Comparison of ENCODE assay signal across 8 mouse cellular contexts in genomic region chr8:86389690-86390671, GRCm38 (mm10).
DNase-seq lines count a peak whose midpoint lies in the region; ATAC-seq and TF ChIP-seq lines count a peak whose summit lies in the region.

No protein-coding gene starts in this region.

- H3K4me3 ChIP-seq in lung, embryonic 14.5 days (ENCODE audit: low read depth, low read length) = no peak overlapping the region
- no peak overlapping the region for H3K4me3 ChIP-seq in lung, adult 2 months (replicated peaks; ENCODE audit: extremely low read depth, low read depth, low read length)
- H3K4me3 ChIP-seq in embryonic facial prominence, embryonic 13.5 days = no peak overlapping the region
- no peak overlapping the region for H3K4me3 ChIP-seq in intestine, embryonic 15.5 days (replicated peaks)
- no peak overlapping the region for H3K4me3 ChIP-seq in midbrain, embryonic 10.5 days

- no peaks in the 10 kb centered on the region for H3K9me3 ChIP-seq in lung, embryonic 14.5 days (ENCODE audit: low read depth, low read length)
- H3K9me3 ChIP-seq in embryonic facial prominence, embryonic 13.5 days = no peaks in the 10 kb centered on the region
- H3K9me3 ChIP-seq in intestine, embryonic 15.5 days = no peaks in the 10 kb centered on the region
- no peaks in the 10 kb centered on the region for H3K9me3 ChIP-seq in midbrain, embryonic 10.5 days (replicated peaks)

- 37% methylated on average over 3 of the region's 3 CpGs for WGBS in lung, embryonic 14.5 days
- WGBS in lung, adult 2 months = 53% methylated on average over 3 of the region's 3 CpGs
- WGBS in embryonic facial prominence, embryonic 13.5 days = 35% methylated on average over 3 of the region's 3 CpGs
- WGBS in intestine, embryonic 15.5 days = 40% methylated on average over 3 of the region's 3 CpGs
- 36% methylated on average over 3 of the region's 3 CpGs for WGBS in midbrain, embryonic 10.5 days

- no peak overlapping the region for H3K9ac ChIP-seq in lung, embryonic 14.5 days
- no peak overlapping the region for H3K9ac ChIP-seq in embryonic facial prominence, embryonic 13.5 days
- no peak overlapping the region for H3K9ac ChIP-seq in intestine, embryonic 15.5 days

- DNase-seq in lung, embryonic 14.5 days = peak; percentile 65
- DNase-seq in lung, adult 2 months = no peak
- peak; percentile 78 for DNase-seq in midbrain, embryonic 10.5 days (ENCODE audit: low spot score)
- no peak for DNase-seq in gastrocnemius, postnatal 10 days
- no peak for DNase-seq in gastrocnemius, adult 8-10 months (ENCODE audit: low spot score in 2 of 2)
- DNase-seq in spleen, postnatal 14 days (ENCODE audit: low spot score in 2 of 2) = no peak

- no peaks in the 10 kb centered on the region for H3K27me3 ChIP-seq in lung, embryonic 14.5 days (ENCODE audit: insufficient read depth, low read length)
- no peaks in the 10 kb centered on the region for H3K27me3 ChIP-seq in embryonic facial prominence, embryonic 13.5 days
- no peaks in the 10 kb centered on the region for H3K27me3 ChIP-seq in intestine, embryonic 15.5 days (replicated peaks)
- peaks cover 16% of the 10 kb centered on the region; the same call in 1 of the 2 replicates for H3K27me3 ChIP-seq in midbrain, embryonic 10.5 days (ENCODE audit: low read depth, poor library complexity, severe bottlenecking)

- peak; percentile 56 for ATAC-seq in lung, embryonic 14.5 days (ENCODE audit: insufficient read depth)
- peak; percentile 72 for ATAC-seq in embryonic facial prominence, embryonic 13.5 days (ENCODE audit: insufficient number of reproducible peaks, insufficient read depth, low FRiP score, low TSS enrichment, low read depth)
- peak; percentile 67 for ATAC-seq in intestine, embryonic 15.5 days

- TF ChIP-seq CTCF in lung, embryonic 14.5 days (IDR thresholded peaks at IDR 0.05; ENCODE audit: low read depth) = no peak
- no peak for TF ChIP-seq CTCF in lung, adult 2 months (IDR thresholded peaks at IDR 0.05; ENCODE audit: insufficient read depth, low read length)

- H3K36me3 ChIP-seq in lung, embryonic 14.5 days (ENCODE audit: insufficient read depth) = no peaks in the 10 kb centered on the region
- H3K36me3 ChIP-seq in embryonic facial prominence, embryonic 13.5 days = no peaks in the 10 kb centered on the region
- no peaks in the 10 kb centered on the region for H3K36me3 ChIP-seq in intestine, embryonic 15.5 days
- H3K36me3 ChIP-seq in midbrain, embryonic 10.5 days = no peaks in the 10 kb centered on the region

- H3K4me1 ChIP-seq in lung, embryonic 14.5 days (ENCODE audit: insufficient read depth) = no peaks in the 10 kb centered on the region
- no peaks in the 10 kb centered on the region for H3K4me1 ChIP-seq in lung, adult 2 months (ENCODE audit: control insufficient read depth, insufficient read depth, low read length)
- H3K4me1 ChIP-seq in embryonic facial prominence, embryonic 13.5 days = peaks cover 17% of the 10 kb centered on the region
- no peaks in the 10 kb centered on the region for H3K4me1 ChIP-seq in intestine, embryonic 15.5 days (replicated peaks)
- peaks cover 39% of the 10 kb centered on the region for H3K4me1 ChIP-seq in midbrain, embryonic 10.5 days

- H3K27ac ChIP-seq in lung, embryonic 14.5 days (ENCODE audit: low read depth) = no peak overlapping the region
- peak overlapping the region; percentile 11; the same call in 1 of the 2 replicates for H3K27ac ChIP-seq in embryonic facial prominence, embryonic 13.5 days
- H3K27ac ChIP-seq in intestine, embryonic 15.5 days = no peak overlapping the region
- peak overlapping the region; percentile 76 for H3K27ac ChIP-seq in midbrain, embryonic 10.5 days (replicated peaks)

- no peak for TF ChIP-seq POLR2A in lung, adult 2 months (IDR thresholded peaks at IDR 0.05; ENCODE audit: borderline replicate concordance, extremely low read depth, low read depth, low read length)

- H3K4me2 ChIP-seq in lung, embryonic 14.5 days = no peak overlapping the region
- no peak overlapping the region for H3K4me2 ChIP-seq in embryonic facial prominence, embryonic 13.5 days
- H3K4me2 ChIP-seq in intestine, embryonic 15.5 days (replicated peaks) = no peak overlapping the region

Comparison
In these comparisons a context has a peak if more than half of its experiments do, and no peak if none do; other contexts are left out.
1. DNase-seq: peak in lung, embryonic 14.5 days (single experiment) and midbrain, embryonic 10.5 days (single experiment); none in lung, adult 2 months (single experiment), gastrocnemius, postnatal 10 days (single experiment), gastrocnemius, adult 8-10 months (0 of 2) and spleen, postnatal 14 days (0 of 2).
2. H3K27ac ChIP-seq: peak in embryonic facial prominence, embryonic 13.5 days (single experiment) and midbrain, embryonic 10.5 days (single experiment); none in lung, embryonic 14.5 days (single experiment) and intestine, embryonic 15.5 days (single experiment).
3. Peak in every context shown above with its lines, with median percentiles within 50 percentile points of each other: ATAC-seq.